Mouse (Mus musculus) monocyte, adult 5-6 weeks (primary cell): ENCODE measurements at regions not wholly inside any gene's neighbourhood (a gene's known extent, or its start where the extent isn't known, plus 50 kb on each side); places are given as distances from the start of the nearest gene placed in this dataset.

ENCODE experiments used
- ATAC-seq: fragments of 153-309, 156-312 bp; replicated peaks from 2 replicates; pipeline ENCODE4 v1.8.0; 2017; ENCODE audit warnings: mild to moderate bottlenecking; ENCODE audit not compliant: low TSS enrichment, insufficient number of reproducible peaks, severe bottlenecking, poor library complexity, low FRiP score

DNA sequence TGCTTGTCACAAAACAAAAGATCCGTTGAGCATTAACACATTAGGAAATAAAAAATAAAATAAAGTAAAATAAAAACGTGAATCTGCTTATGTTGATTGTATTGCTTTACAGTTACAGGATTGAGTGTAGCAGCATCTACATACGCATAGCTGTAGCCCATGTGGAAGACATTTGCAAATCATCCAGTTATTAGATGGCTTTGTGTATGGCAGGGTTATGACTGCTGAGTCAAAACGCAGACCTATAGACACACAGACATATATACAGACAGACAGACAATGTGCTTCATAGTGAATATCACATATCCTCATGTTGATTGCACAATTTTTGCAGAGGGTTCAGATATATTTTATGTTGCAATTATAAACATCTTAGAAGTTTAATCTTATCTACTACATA is 64.5 kb downstream of the Gm11146 start:
- no peak for ATAC-seq

GRCm38 (mm10) chr16:77536746-77537145 is 65.1 kb downstream of the Gm11146 start:
- no peak for ATAC-seq

DNA sequence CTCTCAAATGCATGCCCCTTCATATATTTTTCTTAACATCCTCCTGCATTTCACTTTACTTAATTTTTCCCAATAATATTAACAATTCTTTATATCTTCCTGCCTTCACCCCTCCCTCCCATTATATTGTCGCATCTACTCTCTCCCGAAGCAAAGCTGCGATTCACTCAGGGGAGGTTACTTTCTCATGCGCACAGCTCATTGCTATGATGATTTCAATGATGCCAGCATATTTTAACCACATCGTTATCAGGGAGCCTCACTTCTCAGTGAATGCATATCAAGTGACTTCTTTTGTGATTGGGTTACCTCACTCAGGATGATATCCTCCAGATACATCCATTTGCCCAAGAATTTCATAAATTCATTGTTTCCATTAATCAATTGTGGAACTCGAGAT is 65.6 kb downstream of the Gm11146 start:
- no peak for ATAC-seq

DNA sequence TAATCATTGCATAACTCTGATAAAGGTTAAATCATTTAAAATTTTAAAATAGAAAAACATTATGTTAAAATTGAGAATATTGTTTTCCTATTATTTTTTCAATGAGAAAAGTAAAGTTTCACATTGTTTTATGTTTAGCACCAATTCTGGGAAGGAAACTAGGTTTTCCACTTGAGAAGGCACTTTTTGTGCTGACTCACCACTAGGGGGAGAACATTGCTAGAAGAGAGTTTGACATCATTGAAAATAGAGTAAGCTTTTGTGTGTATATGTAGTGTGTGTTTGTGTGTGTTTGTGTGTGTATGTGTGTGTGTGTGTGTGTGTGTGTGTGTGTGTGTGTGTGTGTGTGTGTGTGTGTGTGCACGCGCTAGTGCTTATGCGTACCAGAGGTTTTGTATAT is 66.9 kb downstream of the Gm11146 start:
- no peak for ATAC-seq

GRCm38 (mm10) chr16:77531596-77531995 is 70.3 kb downstream of the Gm11146 start:
- ATAC-seq: no peak

GRCm38 (mm10) chr16:77527951-77528350 is 73.9 kb downstream of the Gm11146 start:
- no peak for ATAC-seq

GRCm38 (mm10) chr16:77514606-77515005 is 87.3 kb downstream of the Gm11146 start:
- no peak for ATAC-seq

DNA sequence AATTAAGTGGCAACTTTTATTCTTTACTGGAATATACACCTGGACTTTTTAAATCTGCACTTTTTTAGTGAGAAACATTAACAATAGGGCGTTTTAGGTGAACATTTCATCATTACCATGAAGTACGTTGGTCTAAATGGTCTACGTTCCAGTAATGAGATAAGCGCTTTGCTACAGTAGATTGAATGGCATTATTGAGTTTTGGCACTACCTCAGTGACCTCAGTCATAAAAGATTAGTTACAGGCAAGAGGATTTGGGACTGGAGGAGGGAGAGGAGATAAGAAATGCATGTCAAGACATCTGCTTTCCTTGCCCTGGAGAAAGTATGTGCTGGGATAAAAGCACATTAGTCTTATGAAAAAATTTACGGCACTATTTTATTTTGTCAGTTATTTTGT is 98.3 kb downstream of the Gm11146 start:
- no peak for ATAC-seq

GRCm38 (mm10) chr16:77502916-77503315 is 99.0 kb downstream of the Gm11146 start:
- no peak for ATAC-seq

GRCm38 (mm10) chr16:77502026-77502425 is 99.9 kb downstream of the Gm11146 start:
- no peak for ATAC-seq

DNA sequence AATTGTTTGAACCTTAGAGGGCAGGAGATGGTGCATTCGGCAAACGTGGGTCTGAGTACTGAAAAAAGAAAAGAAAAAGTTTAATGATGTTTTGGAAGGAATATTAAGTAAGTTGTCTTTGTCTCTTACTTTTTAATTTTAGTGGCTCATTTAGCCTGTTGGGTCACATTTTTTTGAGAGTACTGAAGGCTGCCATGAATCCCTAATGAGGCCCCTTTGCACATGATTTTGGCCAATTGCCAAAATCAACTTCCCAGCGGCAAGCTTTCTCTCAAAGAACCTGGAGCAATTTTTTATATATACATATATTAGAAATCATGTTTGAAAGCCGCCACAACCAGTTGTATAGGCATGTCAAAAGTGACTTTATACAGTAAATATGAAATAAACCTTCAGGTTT is 100.9 kb downstream of the Gm11146 start:
- ATAC-seq: no peak

DNA sequence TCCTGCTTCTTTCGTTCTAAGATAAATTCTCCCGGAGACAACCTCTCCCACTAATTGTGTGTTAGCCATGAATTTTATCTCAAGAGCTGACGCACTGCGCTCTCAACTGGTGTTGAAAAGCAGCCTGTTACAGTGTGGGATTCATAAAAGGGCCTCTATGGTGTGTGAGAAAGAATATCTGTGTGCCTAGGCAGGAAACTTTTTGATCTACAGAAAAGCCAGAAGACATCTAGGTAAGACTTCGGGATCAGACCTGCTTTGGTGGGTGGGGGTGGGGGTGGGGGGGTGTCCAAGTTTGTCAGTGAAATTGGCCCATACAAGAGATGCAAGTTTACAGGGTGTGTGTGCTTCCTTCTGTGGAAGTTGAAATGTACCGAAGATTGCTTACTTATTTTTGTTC is 101.5 kb downstream of the Gm11146 start:
- ATAC-seq: no peak

GRCm38 (mm10) chr16:77499537-77500301 is 102.2 kb downstream of the Gm11146 start:
- ATAC-seq: no peak

GRCm38 (mm10) chr16:77495310-77495709 is 106.6 kb downstream of the Gm11146 start:
- no peak for ATAC-seq

DNA sequence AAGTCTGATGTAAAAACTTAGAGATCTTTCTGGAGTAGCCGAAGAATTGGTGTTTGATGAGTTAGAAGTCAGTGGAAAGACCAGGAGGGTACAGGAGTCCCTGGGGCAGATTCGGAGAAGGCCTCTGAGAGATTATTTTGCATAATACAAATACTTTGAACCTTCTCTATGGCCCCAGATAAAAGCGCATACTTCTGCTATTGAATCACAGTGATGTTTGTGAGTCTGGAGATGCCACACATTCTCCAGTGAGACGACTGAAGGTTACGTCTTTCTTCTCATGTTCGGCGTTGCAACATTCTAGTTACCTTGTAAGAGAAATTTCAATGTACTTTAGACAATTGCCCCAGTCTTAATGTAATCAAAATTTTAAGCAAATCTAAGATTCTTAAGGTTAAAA is 107.9 kb downstream of the Gm11146 start:
- ATAC-seq: no peak

DNA sequence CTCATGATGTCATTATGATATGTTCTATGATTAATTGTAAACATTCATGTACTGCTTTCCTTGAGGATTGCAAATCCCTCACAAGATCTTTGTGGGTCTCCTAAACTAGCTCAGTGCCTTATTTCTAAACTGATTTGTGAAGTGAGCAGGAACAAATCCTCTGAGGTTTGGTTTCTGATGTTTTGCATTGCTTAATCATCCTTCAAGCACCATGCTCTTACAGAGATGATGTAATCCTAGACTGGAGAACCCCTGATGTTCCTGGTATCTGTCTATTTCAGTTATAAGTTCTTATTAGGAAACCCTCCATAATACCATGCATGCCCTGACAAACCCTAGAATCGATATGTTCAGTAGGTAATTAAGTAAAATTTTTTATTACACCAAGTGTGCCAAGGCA is 113.7 kb downstream of the Gm11146 start:
- ATAC-seq: no peak

GRCm38 (mm10) chr16:77479812-77480211 is 122.1 kb downstream of the Gm11146 start:
- no peak for ATAC-seq

DNA sequence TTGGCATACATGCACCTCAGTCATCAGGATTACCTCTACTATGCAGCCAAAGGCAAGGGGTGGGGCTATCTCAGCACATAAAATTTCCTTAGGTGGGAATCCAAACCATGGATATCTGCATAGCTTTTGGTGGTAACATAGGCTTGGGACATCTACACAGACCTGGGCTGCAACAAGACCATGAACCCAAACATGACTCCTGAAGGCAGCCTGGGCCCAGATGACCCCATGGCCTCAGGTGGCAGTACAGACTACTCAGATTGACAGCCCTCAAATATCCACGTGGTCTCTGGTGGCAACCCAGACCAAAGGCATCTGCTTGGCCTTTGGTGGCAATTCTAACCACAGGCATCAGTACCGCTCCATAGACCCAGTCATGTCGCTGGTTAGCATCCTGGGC is 130.0 kb downstream of the Gm11146 start:
- ATAC-seq: no peak

- no peak for ATAC-seq
These were observed 132.0 kb downstream of the Gm11146 start for GRCm38 (mm10) chr16:77469903-77470302.

- ATAC-seq: no peak
These were observed 132.5 kb downstream of the Gm11146 start for GRCm38 (mm10) chr16:77469328-77469875.

- no peak for ATAC-seq
These were observed 134.7 kb downstream of the Gm11146 start for GRCm38 (mm10) chr16:77467216-77467615.
